Mouse (Mus musculus) heart, adult 9 months (tissue): ENCODE measurements around the gene Cngb1.

Experiments used
- DNase-seq, 2 experiments: peaks; one replicate each; pipeline ENCODE4 v3.0.0; 2022; ENCODE audit warnings: low spot score in 2 of 2

Gene Cngb1

GRCm38 (mm10) chr8:95200001-95200405, 106.4 kb downstream of the Cngb1 start:
- no peak for DNase-seq

GRCm38 (mm10) chr8:95195728-95196127, 110.7 kb downstream of the Cngb1 start:
- DNase-seq: no peak

GRCm38 (mm10) chr8:95191497-95192175, 114.7 kb downstream of the Cngb1 start:
- DNase-seq: no peak
